Mouse (Mus musculus): ENCODE results near the gene Tssk3. TPM values are rescaled to one million over a fixed set of nuclear protein-coding genes. Genes with fewer than 3 reads are reported as not detected.

Tssk3 gene
- total RNA-seq, 1 experiment, result not detected

GRCm38 (mm10) chr4:129518519-129518918 lies 27.7 kb upstream of the Tssk3 start:
- TF ChIP-seq CHD2 (IDR thresholded peaks at IDR 0.05; ENCODE audit: low read depth, low read length), result no peak
- no peak for TF ChIP-seq HCFC1 (IDR thresholded peaks at IDR 0.05; ENCODE audit: borderline replicate concordance, insufficient read depth, low read length)
- no peak for TF ChIP-seq ZC3H11A (IDR thresholded peaks at IDR 0.05; ENCODE audit: borderline replicate concordance, low read depth, low read length)
- no peak for TF ChIP-seq ZNF384 (IDR thresholded peaks at IDR 0.05; ENCODE audit: low read depth, low read length)
- TF ChIP-seq MAFK (IDR thresholded peaks at IDR 0.05; ENCODE audit: insufficient read depth, low read depth, low read length), result no peak
- Histone ChIP-seq H3K27ac (ENCODE audit: insufficient read depth, low read depth, low read length, poor library complexity, severe bottlenecking) (no peak overlapping the region), H3K9me3 (ENCODE audit: control insufficient read depth, insufficient read depth, low read depth, low read length) (no peaks in the 10 kb centered on the region), H3K9ac (ENCODE audit: insufficient read depth, low read depth, low read length, poor library complexity, severe bottlenecking) (no peak overlapping the region), H3K4me3 (ENCODE audit: insufficient read depth in 1 of 2, low read depth in 1 of 2, low read length in 2 of 2, poor library complexity in 1 of 2, severe bottlenecking in 1 of 2) (no peak overlapping the region), H3K36me3 (ENCODE audit: control insufficient read depth, insufficient read depth, low read length, poor library complexity, severe bottlenecking) (peaks cover 61% of the 10 kb centered on the region), H3K4me1 (ENCODE audit: control insufficient read depth in 2 of 2, insufficient read depth in 2 of 2, low read length in 2 of 2, poor library complexity in 1 of 2) (peaks cover 0 to 10% of the 10 kb centered on the region in 2 experiments; a peak in 1 of 4 replicates)
- DNase-seq (ENCODE audit: low read depth, low spot score), result no peak
- in situ Hi-C loops (cut with MboI; ENCODE audit: low sequenced_read_pairs in 2 of 2, unreplicated experiment in 2 of 2), result no loop called here

- H3K4me3 ChIP-seq (ENCODE audit: insufficient read depth in 1 of 2, low read depth in 1 of 2, low read length in 2 of 2, poor library complexity in 1 of 2, severe bottlenecking in 1 of 2), result no peak overlapping the region
- H3K36me3 ChIP-seq (ENCODE audit: control insufficient read depth, insufficient read depth, low read length, poor library complexity, severe bottlenecking), result peaks cover 47% of the 10 kb centered on the region
Measured at GRCm38 (mm10) chr4:129516925-129517324, 26.1 kb upstream of the Tssk3 start.

GRCm38 (mm10) chr4:129514300-129514898 lies 23.6 kb upstream of the Tssk3 start:
- H3K9me3 ChIP-seq (ENCODE audit: control insufficient read depth, insufficient read depth, low read depth, low read length), result no peaks in the 10 kb centered on the region
- in situ Hi-C loops (cut with MboI; ENCODE audit: low sequenced_read_pairs in 2 of 2, unreplicated experiment in 2 of 2), result no loop called here

More at GRCm38 (mm10) chr4:129516925-129517324, 26.1 kb upstream of the Tssk3 start:
- no peak for DNase-seq (ENCODE audit: low read depth, low spot score)
- TF ChIP-seq HCFC1 (IDR thresholded peaks at IDR 0.05; ENCODE audit: borderline replicate concordance, insufficient read depth, low read length) (no peak), CHD2 (IDR thresholded peaks at IDR 0.05; ENCODE audit: low read depth, low read length) (no peak), MAFK (IDR thresholded peaks at IDR 0.05; ENCODE audit: insufficient read depth, low read depth, low read length) (no peak), ZNF384 (IDR thresholded peaks at IDR 0.05; ENCODE audit: low read depth, low read length) (no peak), ZC3H11A (IDR thresholded peaks at IDR 0.05; ENCODE audit: borderline replicate concordance, low read depth, low read length) (no peak)
- in situ Hi-C loops (cut with MboI; ENCODE audit: low sequenced_read_pairs in 2 of 2, unreplicated experiment in 2 of 2), result no loop called here
- Histone ChIP-seq H3K9me3 (ENCODE audit: control insufficient read depth, insufficient read depth, low read depth, low read length) (no peaks in the 10 kb centered on the region), H3K9ac (ENCODE audit: insufficient read depth, low read depth, low read length, poor library complexity, severe bottlenecking) (no peak overlapping the region), H3K27ac (ENCODE audit: insufficient read depth, low read depth, low read length, poor library complexity, severe bottlenecking) (no peak overlapping the region), H3K4me1 (ENCODE audit: control insufficient read depth in 2 of 2, insufficient read depth in 2 of 2, low read length in 2 of 2, poor library complexity in 1 of 2) (peaks cover 0 to 15% of the 10 kb centered on the region in 2 experiments; a peak in 1 of 4 replicates)

GRCm38 (mm10) chr4:129513891-129514290 lies 23.1 kb upstream of the Tssk3 start:
- in situ Hi-C loops (cut with MboI; ENCODE audit: low sequenced_read_pairs in 2 of 2, unreplicated experiment in 2 of 2), result no loop called here

More at GRCm38 (mm10) chr4:129514300-129514898, 23.6 kb upstream of the Tssk3 start:
- H3K36me3 ChIP-seq (ENCODE audit: control insufficient read depth, insufficient read depth, low read length, poor library complexity, severe bottlenecking), result peaks cover 29% of the 10 kb centered on the region
- peak overlapping the region; percentile 73 to 98 for H3K4me3 ChIP-seq (ENCODE audit: insufficient read depth in 1 of 2, low read depth in 1 of 2, low read length in 2 of 2, poor library complexity in 1 of 2, severe bottlenecking in 1 of 2)
- no peak for DNase-seq (ENCODE audit: low read depth, low spot score)
- peaks cover 2 to 20% of the 10 kb centered on the region in 2 experiments; a peak in 3 of 4 replicates for H3K4me1 ChIP-seq (ENCODE audit: control insufficient read depth in 2 of 2, insufficient read depth in 2 of 2, low read length in 2 of 2, poor library complexity in 1 of 2)
- H3K27ac ChIP-seq (ENCODE audit: insufficient read depth, low read depth, low read length, poor library complexity, severe bottlenecking), result peak overlapping the region; percentile 93
- no peak for TF ChIP-seq MAFK (IDR thresholded peaks at IDR 0.05; ENCODE audit: insufficient read depth, low read depth, low read length)
- 0 out of 2 replicates have a peak, but pooled peaks have one; percentile 11 for TF ChIP-seq HCFC1 (IDR thresholded peaks at IDR 0.05; ENCODE audit: borderline replicate concordance, insufficient read depth, low read length)
- no peak for TF ChIP-seq CHD2 (IDR thresholded peaks at IDR 0.05; ENCODE audit: low read depth, low read length)
- no peak for TF ChIP-seq ZC3H11A (IDR thresholded peaks at IDR 0.05; ENCODE audit: borderline replicate concordance, low read depth, low read length)
- peak overlapping the region; percentile 97 for H3K9ac ChIP-seq (ENCODE audit: insufficient read depth, low read depth, low read length, poor library complexity, severe bottlenecking)

More at GRCm38 (mm10) chr4:129513891-129514290, 23.1 kb upstream of the Tssk3 start:
- Histone ChIP-seq H3K4me1 (ENCODE audit: control insufficient read depth in 2 of 2, insufficient read depth in 2 of 2, low read length in 2 of 2, poor library complexity in 1 of 2) (peaks cover 6 to 24% of the 10 kb centered on the region in 2 experiments), H3K9me3 (ENCODE audit: control insufficient read depth, insufficient read depth, low read depth, low read length) (no peaks in the 10 kb centered on the region), H3K36me3 (ENCODE audit: control insufficient read depth, insufficient read depth, low read length, poor library complexity, severe bottlenecking) (peaks cover 28% of the 10 kb centered on the region), H3K4me3 (ENCODE audit: insufficient read depth in 1 of 2, low read depth in 1 of 2, low read length in 2 of 2, poor library complexity in 1 of 2, severe bottlenecking in 1 of 2) (peak overlapping the region; percentile 73 to 98), H3K27ac (ENCODE audit: insufficient read depth, low read depth, low read length, poor library complexity, severe bottlenecking) (peak overlapping the region; percentile 93), H3K9ac (ENCODE audit: insufficient read depth, low read depth, low read length, poor library complexity, severe bottlenecking) (peak overlapping the region; percentile 97)
- TF ChIP-seq ZNF384 (IDR thresholded peaks at IDR 0.05; ENCODE audit: low read depth, low read length) (no peak), MAFK (IDR thresholded peaks at IDR 0.05; ENCODE audit: insufficient read depth, low read depth, low read length) (no peak), CHD2 (IDR thresholded peaks at IDR 0.05; ENCODE audit: low read depth, low read length) (no peak), HCFC1 (IDR thresholded peaks at IDR 0.05; ENCODE audit: borderline replicate concordance, insufficient read depth, low read length) (no peak), ZC3H11A (IDR thresholded peaks at IDR 0.05; ENCODE audit: borderline replicate concordance, low read depth, low read length) (no peak)
- no peak for DNase-seq (ENCODE audit: low read depth, low spot score)
